Mouse (Mus musculus) myocyte (in vitro differentiated cells): ENCODE measurements at regions not wholly inside any gene's neighbourhood (a gene's known extent, or its start where the extent isn't known, plus 50 kb on each side); places are given as distances from the start of the nearest gene placed in this dataset.

ENCODE experiments used
- H3K27me3 ChIP-seq: one replicate; pipeline ENCODE4 v1.6.1; 2011; ENCODE audit not compliant: control insufficient read depth, insufficient read depth, insufficient read length
- H3K36me3 ChIP-seq: one replicate; pipeline ENCODE4 v1.6.1; 2011; ENCODE audit not compliant: control insufficient read depth, insufficient read depth
- H3K4me2 ChIP-seq: one replicate; pipeline ENCODE4 v1.6.1; 2011; ENCODE audit warnings: low read depth, control low read depth
- H3K4me3 ChIP-seq: one replicate; pipeline ENCODE4 v1.5.1; 2011; ENCODE audit warnings: mild to moderate bottlenecking, control low read depth, moderate library complexity
- H3K79me2 ChIP-seq: one replicate; pipeline ENCODE4 v1.6.1; 2011; ENCODE audit not compliant: control insufficient read depth, insufficient read depth
- H3ac ChIP-seq: one replicate; pipeline ENCODE4 v1.6.1; 2011; ENCODE audit not compliant: control insufficient read depth, insufficient read length
- CEBPB ChIP-seq: IDR thresholded peaks from 2 replicates; pipeline ENCODE4 v1.6.1; 2011; ENCODE audit warnings: mild to moderate bottlenecking, moderate library complexity; ENCODE audit not compliant: poor library complexity, insufficient read depth, severe bottlenecking
- E2F4 ChIP-seq: IDR thresholded peaks from one replicate; pipeline ENCODE4 v1.6.1; 2011; ENCODE audit warnings: mild to moderate bottlenecking, control low read depth, moderate library complexity; ENCODE audit not compliant: insufficient read depth
- MAX ChIP-seq: IDR thresholded peaks from one replicate; pipeline ENCODE4 v1.6.1; 2011; ENCODE audit warnings: low read depth, mild to moderate bottlenecking, control low read depth
- MYOD1 ChIP-seq, 3 experiments: IDR thresholded peaks; one replicate each; pipeline ENCODE4 v1.6.1; 2011; ENCODE audit warnings: control low read depth in 2 of 3, low read depth in 2 of 3, mild to moderate bottlenecking in 2 of 3, moderate library complexity in 1 of 3; ENCODE audit not compliant: insufficient read length in 2 of 3, control insufficient read depth in 1 of 3
- MYOG ChIP-seq, 3 experiments: IDR thresholded peaks; one replicate each; pipeline ENCODE4 v1.6.1; 2011; ENCODE audit warnings: control low read depth in 2 of 3, low read depth in 2 of 3, mild to moderate bottlenecking in 2 of 3; ENCODE audit not compliant: insufficient read length in 2 of 3, control insufficient read depth in 1 of 3, insufficient read depth in 1 of 3
- POLR2A ChIP-seq: IDR thresholded peaks from one replicate; pipeline ENCODE4 v1.6.1; 2011; ENCODE audit warnings: low read depth, mild to moderate bottlenecking, control low read depth, moderate library complexity; ENCODE audit not compliant: insufficient read length
- POLR2AphosphoS2 ChIP-seq: IDR thresholded peaks from one replicate; pipeline ENCODE4 v1.6.1; 2011; ENCODE audit warnings: low read depth, control low read depth; ENCODE audit not compliant: insufficient read length
- REST ChIP-seq: IDR thresholded peaks from one replicate; pipeline ENCODE4 v1.6.1; 2011; ENCODE audit warnings: mild to moderate bottlenecking, control low read depth, moderate library complexity; ENCODE audit not compliant: insufficient read depth, insufficient read length
- SRF ChIP-seq: IDR thresholded peaks from one replicate; pipeline ENCODE4 v1.6.1; 2011; ENCODE audit warnings: low read depth; ENCODE audit not compliant: control insufficient read depth, insufficient read length
- TCF12 ChIP-seq: IDR thresholded peaks from one replicate; pipeline ENCODE4 v1.6.1; 2011; ENCODE audit warnings: mild to moderate bottlenecking, control low read depth; ENCODE audit not compliant: poor library complexity, insufficient read depth, severe bottlenecking
- TCF3 ChIP-seq: IDR thresholded peaks from one replicate; pipeline ENCODE4 v1.6.1; 2011; ENCODE audit warnings: low read depth, control low read depth; ENCODE audit not compliant: insufficient read length
- USF1 ChIP-seq: IDR thresholded peaks from one replicate; pipeline ENCODE4 v1.6.1; 2011; ENCODE audit warnings: low read depth, mild to moderate bottlenecking, control low read depth, moderate library complexity

DNA sequence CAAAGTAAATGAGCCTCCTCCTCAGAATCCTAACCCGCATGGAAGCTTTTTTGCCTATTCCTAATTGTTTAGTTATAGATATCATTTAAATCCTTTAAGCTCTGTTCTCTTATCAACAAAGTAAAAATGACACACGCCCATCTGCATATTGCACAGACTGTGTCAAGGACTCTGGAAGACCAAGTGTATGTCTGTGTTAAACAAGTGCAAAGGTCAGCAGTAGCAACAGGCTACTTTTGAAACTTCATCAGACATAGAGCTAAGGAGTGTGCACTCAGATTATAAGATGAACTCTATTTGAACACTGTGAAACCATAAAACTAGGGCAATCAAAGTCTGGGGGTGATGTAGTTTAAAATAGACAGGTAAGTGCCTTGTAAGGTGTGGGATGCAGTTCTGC lies 228.3 kb downstream of the Kcna4 start:
- no peak for TF ChIP-seq MAX
- no peak for TF ChIP-seq TCF12
- TF ChIP-seq SRF: no peak
- TF ChIP-seq USF1: no peak
- TF ChIP-seq POLR2A: no peak
- TF ChIP-seq MYOG (IDR thresholded peaks at IDR 0.05; ENCODE audit: control insufficient read depth in 1 of 3, insufficient read depth in 1 of 3, insufficient read length in 2 of 3, low read depth in 2 of 3): no peak
- TF ChIP-seq MYOD1 (IDR thresholded peaks at IDR 0.05; ENCODE audit: control insufficient read depth in 1 of 3, insufficient read length in 2 of 3, low read depth in 2 of 3): no peak
- TF ChIP-seq POLR2AphosphoS2: no peak
- no peak for TF ChIP-seq TCF3
- TF ChIP-seq E2F4: no peak
- no peak for TF ChIP-seq CEBPB
- TF ChIP-seq REST: no peak
- H3K4me3 ChIP-seq: no peak overlapping the region
- H3K79me2 ChIP-seq: no peaks in the 10 kb centered on the region
- no peak overlapping the region for H3ac ChIP-seq
- H3K27me3 ChIP-seq: no peaks in the 10 kb centered on the region
- H3K4me2 ChIP-seq: peak overlapping the region; percentile 24
- H3K36me3 ChIP-seq: no peaks in the 10 kb centered on the region

DNA sequence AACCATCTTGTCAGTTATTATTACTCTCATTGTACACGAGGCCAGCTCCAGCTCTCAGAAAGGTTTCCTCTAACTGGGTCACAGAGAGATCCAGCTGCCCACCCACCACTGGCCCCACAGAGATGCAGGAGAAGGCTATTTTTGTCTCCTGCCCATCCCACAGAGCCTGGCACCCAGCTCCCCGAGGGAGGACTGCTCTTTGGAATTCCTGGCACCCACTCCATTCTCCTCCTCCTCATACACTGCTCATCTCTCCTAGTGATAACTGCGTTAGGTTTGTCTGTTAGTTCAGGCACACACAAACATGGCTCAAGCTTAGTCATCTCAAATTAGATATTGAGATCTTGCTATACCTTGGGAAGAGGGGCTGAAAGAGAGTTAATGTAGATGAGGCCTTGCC lies 228.9 kb downstream of the Kcna4 start:
- Histone ChIP-seq H3K4me3 (no peak overlapping the region), H3K27me3 (no peaks in the 10 kb centered on the region), H3K36me3 (no peaks in the 10 kb centered on the region), H3ac (no peak overlapping the region), H3K4me2 (peak overlapping the region; percentile 24), H3K79me2 (no peaks in the 10 kb centered on the region)
- TF ChIP-seq POLR2A (no peak), USF1 (no peak), TCF3 (no peak), MYOG (IDR thresholded peaks at IDR 0.05; ENCODE audit: control insufficient read depth in 1 of 3, insufficient read depth in 1 of 3, insufficient read length in 2 of 3, low read depth in 2 of 3) (no peak), SRF (no peak), REST (no peak), E2F4 (no peak), MAX (no peak), CEBPB (no peak), MYOD1 (IDR thresholded peaks at IDR 0.05; ENCODE audit: control insufficient read depth in 1 of 3, insufficient read length in 2 of 3, low read depth in 2 of 3) (no peak), POLR2AphosphoS2 (no peak), TCF12 (no peak)

DNA sequence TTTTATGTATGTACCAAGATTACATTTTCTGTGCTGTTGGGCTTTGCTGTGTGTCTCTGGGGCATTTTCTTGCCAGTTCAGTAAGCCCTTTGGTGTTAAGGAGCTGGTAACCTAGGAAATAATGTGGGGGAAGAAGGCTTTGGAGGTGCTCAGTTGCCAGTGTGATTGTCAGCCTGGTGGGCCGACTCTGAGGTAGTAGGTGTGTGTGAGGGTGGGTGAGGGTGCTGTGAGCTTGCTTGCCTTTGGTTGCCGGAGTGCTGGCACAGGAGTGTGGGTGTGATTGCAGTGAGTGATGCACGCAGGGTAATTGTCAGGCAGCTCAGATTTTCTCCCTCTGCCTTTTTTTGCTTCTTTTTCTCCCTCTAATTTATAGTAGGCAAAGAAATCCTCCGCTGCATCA lies 229.3 kb downstream of the Kcna4 start:
- no peak overlapping the region for H3K4me3 ChIP-seq
- H3K27me3 ChIP-seq: no peaks in the 10 kb centered on the region
- TF ChIP-seq MAX: no peak
- no peak for TF ChIP-seq TCF3
- no peak for TF ChIP-seq TCF12
- no peak for TF ChIP-seq E2F4
- TF ChIP-seq MYOG (IDR thresholded peaks at IDR 0.05; ENCODE audit: control insufficient read depth in 1 of 3, insufficient read depth in 1 of 3, insufficient read length in 2 of 3, low read depth in 2 of 3): no peak
- TF ChIP-seq POLR2A: no peak
- TF ChIP-seq SRF: no peak
- H3K4me2 ChIP-seq: no peak overlapping the region
- no peak overlapping the region for H3ac ChIP-seq
- H3K36me3 ChIP-seq: no peaks in the 10 kb centered on the region
- H3K79me2 ChIP-seq: no peaks in the 10 kb centered on the region

DNA sequence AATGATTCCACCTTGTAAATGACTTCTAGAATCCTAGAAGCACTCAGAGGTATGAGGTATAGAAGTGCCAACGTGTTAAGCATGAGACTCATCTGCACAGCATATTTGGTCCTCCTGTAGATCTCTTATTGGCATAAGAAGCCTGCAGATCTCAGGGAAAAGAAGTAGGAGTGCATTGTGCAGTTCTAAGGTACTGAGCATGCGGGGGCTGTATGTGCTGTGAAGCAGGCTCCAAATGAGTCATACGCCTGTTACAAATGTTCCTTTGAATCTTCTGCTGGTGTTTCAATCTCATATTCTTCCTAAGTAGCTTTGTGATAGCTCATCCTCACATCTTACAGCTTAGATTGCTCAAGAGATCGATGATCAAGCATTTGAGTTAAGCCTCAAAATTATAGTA lies 252.7 kb downstream of the Kcna4 start:
- TF ChIP-seq POLR2AphosphoS2 (no peak), USF1 (no peak), CEBPB (no peak), TCF12 (no peak), SRF (no peak), REST (no peak), MAX (no peak), MYOG (IDR thresholded peaks at IDR 0.05; ENCODE audit: control insufficient read depth in 1 of 3, insufficient read depth in 1 of 3, insufficient read length in 2 of 3, low read depth in 2 of 3) (no peak), MYOD1 (IDR thresholded peaks at IDR 0.05; ENCODE audit: control insufficient read depth in 1 of 3, insufficient read length in 2 of 3, low read depth in 2 of 3) (no peak)
- H3K36me3 ChIP-seq: no peaks in the 10 kb centered on the region

DNA sequence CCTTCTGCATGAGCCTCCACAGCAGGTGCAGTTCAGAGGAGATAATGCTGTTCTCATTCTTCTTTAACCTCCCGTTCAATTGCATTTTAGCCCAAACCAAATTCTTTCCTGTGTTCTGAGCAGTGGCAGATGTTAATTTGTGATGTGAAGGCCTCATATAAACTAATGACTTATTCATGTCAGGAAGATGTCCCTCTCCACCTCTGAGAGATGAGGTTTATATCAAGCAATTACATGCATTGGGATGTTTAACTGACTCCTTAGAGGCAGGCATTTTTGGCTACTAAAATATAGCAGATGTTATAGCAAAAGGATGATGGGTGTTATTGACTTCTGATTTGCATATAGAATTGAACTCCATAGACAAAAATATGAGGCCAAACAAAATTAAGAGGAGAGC lies 262.1 kb downstream of the Kcna4 start:
- no peak overlapping the region for H3K4me2 ChIP-seq
- H3K36me3 ChIP-seq: no peaks in the 10 kb centered on the region
- TF ChIP-seq MYOG (IDR thresholded peaks at IDR 0.05; ENCODE audit: control insufficient read depth in 1 of 3, insufficient read depth in 1 of 3, insufficient read length in 2 of 3, low read depth in 2 of 3) (no peak), MAX (no peak), USF1 (no peak), SRF (no peak), TCF12 (no peak), POLR2AphosphoS2 (no peak), E2F4 (no peak), CEBPB (no peak), REST (no peak), MYOD1 (IDR thresholded peaks at IDR 0.05; ENCODE audit: control insufficient read depth in 1 of 3, insufficient read length in 2 of 3, low read depth in 2 of 3) (no peak), POLR2A (no peak), TCF3 (no peak)
- no peaks in the 10 kb centered on the region for H3K79me2 ChIP-seq
- H3K27me3 ChIP-seq: no peaks in the 10 kb centered on the region
- no peak overlapping the region for H3K4me3 ChIP-seq
- no peak overlapping the region for H3ac ChIP-seq

More for the DNA sequence above, 252.7 kb downstream of the Kcna4 start:
- H3ac ChIP-seq: no peak overlapping the region
- no peaks in the 10 kb centered on the region for H3K79me2 ChIP-seq
- no peak overlapping the region for H3K4me2 ChIP-seq
- H3K4me3 ChIP-seq: no peak overlapping the region
- H3K27me3 ChIP-seq: no peaks in the 10 kb centered on the region
